Mouse (Mus musculus): ENCODE data around the gene Dock2. TPM values are rescaled to one million over a fixed set of nuclear protein-coding genes. Genes with fewer than 3 reads are reported as not detected.

Gene Dock2
- polyA plus RNA-seq, 1 experiment from 2014 or later, result not detected

- no peak for TF ChIP-seq CTCF (IDR thresholded peaks at IDR 0.05)
- ChIA-PET POLR2A (no interaction called here), CTCF (no interaction called here)
- DNase-seq (ENCODE audit: low read depth, low spot score) (no peak), ATAC-seq (no peak)
- H3K27me3 ChIP-seq, result no peaks in the 10 kb centered on the region
- in situ Hi-C loops (cut with MboI; ENCODE audit: low pct_unique_long_range_greater_than_20kb), result no loop called here
These were observed 255.7 kb downstream of the Dock2 start for GRCm38 (mm10) chr11:34528006-34528405.

DNA sequence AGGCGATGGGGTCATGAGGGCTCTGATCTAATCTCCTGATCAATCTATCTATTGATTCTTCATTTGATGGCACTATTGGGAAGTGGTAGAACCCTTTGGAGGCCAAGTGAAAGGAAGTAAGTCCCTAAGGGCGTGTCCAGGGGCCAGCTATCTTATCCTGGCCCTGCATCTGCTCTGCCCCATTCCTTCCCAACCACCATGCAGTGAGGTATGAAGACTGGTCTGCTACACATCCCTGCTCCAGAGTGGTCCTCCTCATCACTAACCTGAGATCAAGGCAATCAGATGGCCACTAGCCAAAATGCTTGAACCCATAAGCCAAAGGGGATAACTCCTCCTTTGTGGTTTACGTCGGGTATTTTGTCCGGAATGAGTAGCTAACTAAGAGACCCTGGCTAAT, 256.5 kb downstream of the Dock2 start:
- DNase-seq (ENCODE audit: low read depth, low spot score) (no peak), ATAC-seq (no peak)
- in situ Hi-C loops (cut with MboI; ENCODE audit: low pct_unique_long_range_greater_than_20kb), result no loop called here
- ChIA-PET POLR2A (no interaction called here), CTCF (no interaction called here)
- no peak for TF ChIP-seq CTCF (IDR thresholded peaks at IDR 0.05)
- no peaks in the 10 kb centered on the region for H3K27me3 ChIP-seq

GRCm38 (mm10) chr11:34525096-34525891, 258.4 kb downstream of the Dock2 start:
- DNase-seq (ENCODE audit: low read depth, low spot score), result no peak
- ATAC-seq, result no peak
- in situ Hi-C loops (cut with MboI; ENCODE audit: low pct_unique_long_range_greater_than_20kb), result no loop called here

GRCm38 (mm10) chr11:34524586-34524985, 259.1 kb downstream of the Dock2 start:
- no peak for TF ChIP-seq CTCF (IDR thresholded peaks at IDR 0.05)
- CTCF ChIA-PET, result no interaction called here
- DNase-seq (ENCODE audit: low read depth, low spot score) (no peak), ATAC-seq (no peak)
- in situ Hi-C loops (cut with MboI; ENCODE audit: low pct_unique_long_range_greater_than_20kb), result no loop called here
- no peaks in the 10 kb centered on the region for H3K27me3 ChIP-seq
- POLR2A ChIA-PET, result no interaction called here

More at GRCm38 (mm10) chr11:34525096-34525891, 258.4 kb downstream of the Dock2 start:
- no peaks in the 10 kb centered on the region for H3K27me3 ChIP-seq
- CTCF ChIA-PET, result no interaction called here
- TF ChIP-seq CTCF (IDR thresholded peaks at IDR 0.05), result no peak
- POLR2A ChIA-PET, result no interaction called here

- no peak for TF ChIP-seq CTCF (IDR thresholded peaks at IDR 0.05)
- H3K27me3 ChIP-seq, result no peaks in the 10 kb centered on the region
- ATAC-seq (no peak), DNase-seq (ENCODE audit: low read depth, low spot score) (no peak)
- CTCF ChIA-PET, result no interaction called here
- in situ Hi-C loops (cut with MboI; ENCODE audit: low pct_unique_long_range_greater_than_20kb), result no loop called here
- POLR2A ChIA-PET, result no interaction called here
These were observed 265.1 kb downstream of the Dock2 start for GRCm38 (mm10) chr11:34518566-34518965.

- TF ChIP-seq CTCF (IDR thresholded peaks at IDR 0.05), result no peak
- H3K27me3 ChIP-seq, result no peaks in the 10 kb centered on the region
- ATAC-seq (no peak), DNase-seq (ENCODE audit: low read depth, low spot score) (no peak)
- in situ Hi-C loops (cut with MboI; ENCODE audit: low pct_unique_long_range_greater_than_20kb), result no loop called here
- ChIA-PET CTCF (no interaction called here), POLR2A (no interaction called here)
These were observed 266.7 kb downstream of the Dock2 start for GRCm38 (mm10) chr11:34516971-34517370.

GRCm38 (mm10) chr11:34515301-34515700, 268.4 kb downstream of the Dock2 start:
- DNase-seq (ENCODE audit: low read depth, low spot score) (no peak), ATAC-seq (no peak)
- in situ Hi-C loops (cut with MboI; ENCODE audit: low pct_unique_long_range_greater_than_20kb), result no loop called here
- TF ChIP-seq CTCF (IDR thresholded peaks at IDR 0.05), result no peak
- POLR2A ChIA-PET, result no interaction called here
- CTCF ChIA-PET, result no interaction called here
- no peaks in the 10 kb centered on the region for H3K27me3 ChIP-seq

DNA sequence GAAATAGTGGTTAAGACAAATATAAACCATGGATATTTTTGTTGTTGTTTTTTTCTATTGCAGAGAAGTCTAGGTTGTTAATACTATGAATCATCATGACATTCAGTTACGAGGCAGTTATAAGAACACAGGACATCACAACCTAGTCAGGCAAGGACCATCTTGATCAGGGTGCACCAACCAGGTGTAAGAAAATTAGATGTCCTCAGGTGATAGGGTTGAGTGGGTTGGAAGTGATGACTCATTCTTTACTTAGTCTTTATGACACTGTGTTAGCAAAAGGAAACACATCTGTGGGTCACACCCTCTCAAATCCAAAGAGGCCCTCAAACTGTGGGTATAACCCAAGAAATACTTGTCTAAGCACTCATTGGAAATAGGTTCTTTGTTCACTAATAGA, 277.3 kb downstream of the Dock2 start:
- POLR2A ChIA-PET, result no interaction called here
- in situ Hi-C loops (cut with MboI; ENCODE audit: low pct_unique_long_range_greater_than_20kb), result no loop called here
- no peaks in the 10 kb centered on the region for H3K27me3 ChIP-seq
- TF ChIP-seq CTCF (IDR thresholded peaks at IDR 0.05), result no peak
- CTCF ChIA-PET, result no interaction called here
- DNase-seq (ENCODE audit: low read depth, low spot score), result no peak
- ATAC-seq, result no peak

- ATAC-seq (no peak), DNase-seq (ENCODE audit: low read depth, low spot score) (no peak)
- H3K27me3 ChIP-seq, result no peaks in the 10 kb centered on the region
- in situ Hi-C loops (cut with MboI; ENCODE audit: low pct_unique_long_range_greater_than_20kb), result no loop called here
- TF ChIP-seq CTCF (IDR thresholded peaks at IDR 0.05), result no peak
- CTCF ChIA-PET, result no interaction called here
- POLR2A ChIA-PET, result no interaction called here
These were observed 284.0 kb downstream of the Dock2 start for GRCm38 (mm10) chr11:34499663-34500062.

DNA sequence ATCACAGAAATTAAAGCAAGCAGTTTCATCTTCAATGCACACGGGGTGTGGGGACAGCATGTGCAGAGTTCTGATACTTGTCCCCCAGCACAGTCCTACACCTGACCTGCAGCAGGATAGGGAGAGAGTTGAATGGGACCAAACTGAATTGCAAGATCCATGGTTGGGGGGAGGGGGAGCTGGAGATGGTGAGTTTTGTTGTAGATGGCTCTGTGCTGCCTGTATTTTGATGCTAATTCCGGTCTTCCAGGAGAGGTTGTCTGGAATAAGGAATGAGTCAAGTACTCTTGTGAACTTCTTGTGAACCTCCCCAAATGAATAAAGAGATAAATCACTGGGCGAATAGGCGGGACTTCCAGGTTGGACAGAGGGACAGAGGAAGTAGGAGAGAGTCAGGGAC, 289.0 kb downstream of the Dock2 start:
- H3K27me3 ChIP-seq, result no peaks in the 10 kb centered on the region
- ATAC-seq (no peak), DNase-seq (ENCODE audit: low read depth, low spot score) (no peak)
- in situ Hi-C loops (cut with MboI; ENCODE audit: low pct_unique_long_range_greater_than_20kb), result no loop called here
- ChIA-PET POLR2A (no interaction called here), CTCF (no interaction called here)
- TF ChIP-seq CTCF (IDR thresholded peaks at IDR 0.05), result no peak

DNA sequence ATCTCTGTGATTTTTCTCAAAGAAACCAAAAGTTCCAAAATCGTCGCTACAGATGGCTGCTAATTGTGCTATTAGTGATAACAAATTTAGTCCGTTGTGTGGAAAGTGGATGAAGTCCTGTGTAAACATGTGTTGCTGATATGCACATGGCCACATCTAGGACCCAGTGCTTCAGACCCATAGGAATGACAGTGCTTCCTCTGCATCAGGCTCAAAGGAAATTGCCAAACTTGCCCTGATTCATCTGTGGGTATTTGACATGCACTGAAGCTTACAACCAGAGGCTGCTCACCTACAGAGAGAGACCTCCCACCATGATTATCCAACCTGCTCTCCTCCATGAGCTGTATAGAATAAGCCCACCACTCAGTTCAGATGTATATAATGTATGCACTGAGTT, 290.7 kb downstream of the Dock2 start:
- ChIA-PET POLR2A (no interaction called here), CTCF (no interaction called here)
- DNase-seq (ENCODE audit: low read depth, low spot score), result no peak
- in situ Hi-C loops (cut with MboI; ENCODE audit: low pct_unique_long_range_greater_than_20kb), result no loop called here
- no peak for TF ChIP-seq CTCF (IDR thresholded peaks at IDR 0.05)
- no peak for ATAC-seq
- H3K27me3 ChIP-seq, result no peaks in the 10 kb centered on the region

DNA sequence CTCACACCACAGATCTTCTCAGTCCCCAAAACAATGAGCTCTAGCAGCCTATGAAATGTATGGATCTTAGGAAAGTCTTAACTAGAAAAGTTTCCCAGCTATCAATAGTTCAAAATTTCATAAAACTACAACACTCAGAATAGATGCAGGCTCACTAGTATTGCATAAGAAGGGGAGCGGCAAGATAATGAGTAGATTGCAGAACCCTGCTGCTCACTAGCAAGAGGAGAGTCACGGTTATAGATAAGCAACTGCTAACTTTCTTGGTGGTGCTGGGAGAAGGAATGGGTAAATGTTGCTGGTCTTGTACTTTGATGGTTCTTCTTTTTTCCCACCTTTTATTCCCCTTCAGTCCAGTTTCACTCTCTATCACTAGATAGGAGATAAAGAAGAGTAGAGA, 291.5 kb downstream of the Dock2 start:
- ATAC-seq (no peak), DNase-seq (ENCODE audit: low read depth, low spot score) (no peak)
- ChIA-PET CTCF (no interaction called here), POLR2A (no interaction called here)
- no peaks in the 10 kb centered on the region for H3K27me3 ChIP-seq
- in situ Hi-C loops (cut with MboI; ENCODE audit: low pct_unique_long_range_greater_than_20kb), result no loop called here
- no peak for TF ChIP-seq CTCF (IDR thresholded peaks at IDR 0.05)
